Mouse (Mus musculus) testis, adult 2 months (tissue): ENCODE data around the gene Irgc1.

ENCODE experiments used
- CTCF ChIP-seq: fragments of 200-500 bp; IDR thresholded peaks from 2 replicates; pipeline ENCODE4 v1.5.1; 2012; ENCODE audit warnings: low read depth, mild to moderate bottlenecking, inconsistent platforms, low read length, moderate library complexity; ENCODE audit not compliant: control insufficient read depth, insufficient read depth, insufficient replicate concordance
- POLR2A ChIP-seq: fragments of 200-500 bp; IDR thresholded peaks from 2 replicates; pipeline ENCODE4 v1.6.1; 2012; ENCODE audit warnings: low read depth, mild to moderate bottlenecking, inconsistent platforms, low read length, moderate library complexity; ENCODE audit not compliant: control insufficient read depth

- TF ChIP-seq CTCF = no peak
- no peak for TF ChIP-seq POLR2A
These were observed at the start of gene Irgc1 for GRCm38 (mm10) chr7:24451855-24452311.
